In the genomic region with DNA sequence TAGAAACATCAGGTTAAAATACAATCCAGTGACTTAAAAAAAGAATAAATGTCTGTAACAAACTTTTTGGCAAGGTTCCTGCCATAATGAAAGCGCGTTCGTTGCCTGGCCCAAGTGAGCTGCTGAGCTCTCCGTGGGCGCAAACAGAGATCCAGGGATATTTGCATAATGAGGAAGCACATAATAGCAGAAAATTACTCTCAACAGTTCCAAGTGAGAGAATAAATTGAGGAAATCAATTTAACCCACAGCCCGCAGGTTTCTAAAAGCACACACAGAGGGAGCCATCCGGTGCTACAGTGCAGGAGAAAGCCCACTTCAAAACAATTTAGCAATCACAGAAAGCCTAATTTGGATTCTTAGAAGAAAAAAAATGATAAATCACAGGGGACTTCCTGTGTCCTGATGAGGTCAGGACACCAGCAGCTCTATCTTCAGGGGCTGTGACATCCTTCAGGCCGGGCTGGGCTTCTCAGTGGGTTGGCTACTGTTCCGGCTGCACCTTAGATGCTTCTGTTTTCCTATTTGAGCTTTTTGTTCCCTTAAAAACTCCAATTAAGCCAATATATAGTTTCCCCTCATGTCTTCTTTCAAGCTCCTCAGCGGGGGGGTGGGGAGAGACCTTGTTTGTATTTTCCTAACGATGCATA, we compare ENCODE assay signal across 19 mouse cellular contexts. TPM values are rescaled to one million over a fixed set of nuclear protein-coding genes. Genes with fewer than 3 reads are reported as not detected.
DNase-seq lines count a peak whose midpoint lies in the region; ATAC-seq lines count a peak whose summit lies in the region.
"Had no signal": no experiment of that assay in that cellular context is flagged by ENCODE, and none has a peak within 500 bp of the region (broad histone marks: within the 10 kb centered on the region; RNA-seq: fewer than 3 reads in every experiment).

No protein-coding gene starts in this region.

- peaks cover 43% of the 10 kb centered on the region for H3K36me3 ChIP-seq in hindbrain, embryonic 14.5 days (replicated peaks; ENCODE audit: control insufficient read depth, insufficient read depth)

- no peak overlapping the region for H3K9ac ChIP-seq in hindbrain, embryonic 14.5 days
- H3K9ac ChIP-seq: heart, embryonic 12.5 days; limb, embryonic 12.5 days; liver, embryonic 15.5 days had no signal

- no peak overlapping the region for H3K4me2 ChIP-seq in hindbrain, embryonic 14.5 days (replicated peaks)
- H3K4me2 ChIP-seq: heart, embryonic 12.5 days; limb, embryonic 12.5 days; liver, embryonic 15.5 days had no signal

- no peaks in the 10 kb centered on the region for H3K9me3 ChIP-seq in hindbrain, embryonic 14.5 days (ENCODE audit: control insufficient read depth, low read length)
- H3K9me3 ChIP-seq: embryonic facial prominence, embryonic 10.5 days; heart, embryonic 12.5 days; limb, embryonic 12.5 days; liver, embryonic 15.5 days had no signal

- no peaks in the 10 kb centered on the region for H3K27me3 ChIP-seq in hindbrain, embryonic 14.5 days (ENCODE audit: control insufficient read depth, insufficient read depth, low read length)
- H3K27me3 ChIP-seq: heart, embryonic 12.5 days; limb, embryonic 12.5 days; liver, embryonic 15.5 days had no signal

- no peak overlapping the region for H3K4me3 ChIP-seq in hindbrain, embryonic 14.5 days (replicated peaks; ENCODE audit: low read length)
- H3K4me3 ChIP-seq: embryonic facial prominence, embryonic 10.5 days; heart, embryonic 12.5 days; layer of hippocampus, adult 2 months; limb, embryonic 12.5 days; liver, embryonic 15.5 days had no signal

- peak; percentile 28 to 63 for DNase-seq in layer of hippocampus, adult 18-20 months (ENCODE audit: low spot score in 2 of 2)
- DNase-seq in layer of hippocampus, postnatal 25 days (ENCODE audit: extremely low spot score in 1 of 2, low spot score in 1 of 2), result no peak
- peak; percentile 24 to 26 for DNase-seq in right cerebral cortex, adult 2 months (ENCODE audit: low spot score in 2 of 2)
- no peak for DNase-seq in right cerebral cortex, postnatal 25 days
- DNase-seq in hindbrain, embryonic 14.5 days (ENCODE audit: low spot score), result peak; percentile 35
- peak; percentile 52 for DNase-seq in telencephalon, adult 2 months (ENCODE audit: low read depth, low spot score)
- DNase-seq in spleen, adult 12 weeks (ENCODE audit: low spot score), result no peak
- DNase-seq: cerebellum, adult 9-10 months; gastrocnemius, postnatal 14 days; kidney, adult 8-10 months; spleen, adult 18-20 months; thymus, postnatal 36 days had no signal

- peak; percentile 31; the same call in 1 of the 2 replicates for ATAC-seq in hindbrain, embryonic 14.5 days (ENCODE audit: low FRiP score)

- 41% methylated on average over 11 of the region's 11 CpGs for WGBS in hindbrain, embryonic 14.5 days

- H3K4me1 ChIP-seq in hindbrain, embryonic 14.5 days (replicated peaks; ENCODE audit: control insufficient read depth, insufficient read depth, low read length), result no peaks in the 10 kb centered on the region; the same call in 1 of the 2 replicates
- H3K4me1 ChIP-seq: heart, embryonic 12.5 days; liver, embryonic 15.5 days had no signal

- no peak overlapping the region for H3K27ac ChIP-seq in hindbrain, embryonic 14.5 days
- H3K27ac ChIP-seq: embryonic facial prominence, embryonic 10.5 days; layer of hippocampus, adult 2 months; limb, embryonic 12.5 days; liver, embryonic 15.5 days; stomach, postnatal 0 days had no signal

RNA-seq across cellular contexts. Expression of gene Slc10a4, which starts 54.9 kb away (rescaled TPM):
- total RNA-seq in layer of hippocampus, adult 18-20 months (2021), result under 1 TPM; 0.72 to 0.89 TPM
- total RNA-seq in layer of hippocampus, postnatal 25 days (2021), result 1 to 10 TPM; 1.0 to 1.7 TPM
- 37.6 and 38.2 TPM in 2 replicates for polyA plus RNA-seq in hindbrain, embryonic 14.5 days (2014; fragmentation: Nextera tagmentation; extraction: Ambion mirVana)
- total RNA-seq: gastrocnemius, postnatal 14 days; hematopoietic stem cell, adult 5-6 weeks had no signal

Comparison
In these comparisons a context has a peak if more than half of its experiments do, and no peak if none do; other contexts are left out.
1. DNase-seq: peak in layer of hippocampus, adult 18-20 months (2 of 2), right cerebral cortex, adult 2 months (2 of 2), hindbrain, embryonic 14.5 days (single experiment) and telencephalon, adult 2 months (single experiment); none in layer of hippocampus, postnatal 25 days (0 of 2), right cerebral cortex, postnatal 25 days (single experiment) and spleen, adult 12 weeks (single experiment).